Mouse (Mus musculus): ENCODE measurements around the gene Sufu.

Gene Sufu

DNA sequence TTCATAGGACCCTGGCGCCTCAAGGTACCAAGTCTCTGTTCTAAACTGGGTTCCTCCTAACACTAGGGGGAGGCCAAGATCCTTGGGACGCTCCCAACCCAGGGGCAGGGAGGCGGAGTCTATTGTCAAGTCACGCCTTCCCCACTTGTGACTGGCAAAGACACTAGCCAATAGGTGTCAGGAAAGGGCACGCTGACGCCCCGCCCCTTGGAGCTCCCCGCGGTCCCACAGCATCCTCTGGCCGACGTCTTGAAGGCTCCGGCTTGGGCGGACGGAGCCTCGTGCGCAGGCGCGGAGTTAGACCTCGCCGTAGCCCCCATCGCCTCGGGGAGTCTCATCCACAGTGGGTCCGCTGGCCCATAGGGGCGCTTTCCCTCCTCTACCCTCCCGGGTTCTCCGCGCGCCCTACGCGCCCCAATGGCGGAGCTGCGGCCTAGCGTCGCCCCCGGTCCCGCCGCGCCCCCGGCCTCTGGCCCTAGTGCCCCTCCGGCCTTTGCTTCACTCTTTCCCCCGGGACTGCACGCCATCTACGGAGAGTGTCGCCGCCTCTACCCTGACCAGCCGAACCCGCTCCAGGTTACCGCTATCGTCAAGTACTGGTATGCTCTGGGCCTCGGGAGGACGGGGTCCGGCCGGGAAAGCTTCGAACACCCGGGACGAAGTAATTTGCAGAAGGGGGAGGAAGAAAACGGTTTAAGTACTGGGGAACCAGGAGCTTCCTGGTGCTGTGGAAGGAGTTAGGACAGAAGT is at the start of gene Sufu:
Gene Sufu, plus strand, starts transcription at position 211 of the 750 bp plus-strand sequence.
- no peak for DNase-seq (ENCODE audit: extremely low read depth, low read depth, low spot score)

DNA sequence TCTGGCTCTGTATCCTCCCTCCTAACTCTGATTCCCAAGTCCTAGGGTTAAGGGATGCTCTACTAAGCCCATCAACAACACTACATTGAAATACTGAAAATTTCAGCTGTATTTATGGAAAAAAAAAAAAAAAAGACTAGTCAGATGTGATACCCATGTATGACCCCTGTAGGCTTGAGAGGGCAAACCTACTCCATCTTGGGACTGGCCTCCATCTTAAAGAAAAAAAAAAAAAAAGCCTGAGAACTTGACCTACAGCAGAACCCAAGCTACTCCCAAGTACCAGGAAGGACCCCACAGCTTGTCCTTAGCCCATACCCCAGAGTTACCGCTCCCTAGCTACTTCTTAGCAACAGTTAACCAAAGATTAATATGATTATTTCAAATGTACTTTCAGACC is 49.5 kb upstream of the Sufu start:
- no peak for DNase-seq (ENCODE audit: extremely low read depth, low read depth, low spot score)

DNA sequence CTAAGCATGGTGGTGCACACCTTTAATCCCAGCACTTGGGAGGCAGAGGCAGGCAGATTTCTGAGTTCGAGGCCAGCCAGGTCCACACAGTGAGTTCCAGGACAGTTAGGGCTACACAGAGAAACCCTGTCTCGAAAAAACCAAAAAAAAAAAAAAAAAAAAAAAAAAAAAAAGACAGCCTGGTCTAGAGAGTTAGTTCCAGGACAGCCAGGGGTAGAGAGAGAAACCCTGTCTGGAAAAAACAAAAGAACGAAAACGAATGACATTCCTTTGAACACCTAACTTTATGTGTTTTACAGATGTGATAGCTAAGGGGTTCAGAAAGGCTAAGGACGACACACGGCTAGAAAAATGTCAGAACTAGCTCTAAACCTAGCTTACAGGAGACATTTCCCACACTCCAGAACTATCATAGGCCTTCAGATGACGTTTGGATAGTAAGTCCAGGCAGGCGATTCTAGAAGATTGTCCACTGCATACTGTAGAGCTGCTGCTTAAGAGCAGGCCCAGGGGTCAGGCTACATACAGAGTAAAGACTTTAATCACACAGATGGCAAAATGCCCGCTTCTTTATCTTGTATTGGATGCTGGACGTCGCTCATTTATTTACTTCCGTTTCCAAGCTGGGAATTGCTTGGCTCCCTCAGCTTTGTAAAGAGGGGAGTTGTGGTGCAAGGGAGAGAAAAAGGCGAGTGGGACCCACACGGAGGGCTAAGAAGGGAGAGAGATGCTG is 48.6 kb upstream of the Sufu start:
- DNase-seq (ENCODE audit: extremely low read depth, low read depth, low spot score), result no peak

DNA sequence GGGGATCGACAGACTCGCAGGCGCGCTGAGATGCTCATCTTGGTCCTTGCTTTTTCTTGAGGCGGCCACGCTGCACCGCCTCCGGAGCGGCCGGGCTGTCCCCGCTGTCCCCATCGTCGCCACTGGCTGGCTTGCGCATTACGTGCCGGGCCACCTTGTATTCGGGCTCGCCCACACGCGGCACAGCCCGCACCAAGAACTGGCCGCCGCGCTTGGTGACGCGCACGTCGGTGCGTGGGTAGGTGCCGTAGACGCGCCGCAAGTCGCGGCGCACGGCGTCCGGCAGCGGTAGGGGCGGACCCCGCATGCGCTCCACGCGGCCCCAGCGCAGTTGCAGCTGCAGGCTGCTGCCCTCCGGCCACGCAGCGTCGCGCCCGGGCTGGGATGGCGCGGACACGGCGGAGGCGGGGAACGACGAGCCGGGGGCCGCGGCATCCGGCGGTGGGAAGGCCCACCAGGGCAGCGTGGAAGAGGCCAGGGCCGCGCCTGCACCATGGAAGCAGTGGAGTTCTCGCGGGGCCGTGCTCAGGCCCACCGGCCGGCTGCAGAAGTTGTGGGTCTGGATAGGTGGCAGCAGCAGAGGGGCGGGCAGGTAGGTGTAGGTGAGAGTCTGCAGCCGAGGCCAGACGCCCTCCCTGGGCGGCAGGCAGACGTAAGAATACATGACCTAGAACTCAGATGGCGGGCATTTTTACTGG is 47.8 kb upstream of the Sufu start:
- no peak for DNase-seq (ENCODE audit: extremely low read depth, low read depth, low spot score)

DNA sequence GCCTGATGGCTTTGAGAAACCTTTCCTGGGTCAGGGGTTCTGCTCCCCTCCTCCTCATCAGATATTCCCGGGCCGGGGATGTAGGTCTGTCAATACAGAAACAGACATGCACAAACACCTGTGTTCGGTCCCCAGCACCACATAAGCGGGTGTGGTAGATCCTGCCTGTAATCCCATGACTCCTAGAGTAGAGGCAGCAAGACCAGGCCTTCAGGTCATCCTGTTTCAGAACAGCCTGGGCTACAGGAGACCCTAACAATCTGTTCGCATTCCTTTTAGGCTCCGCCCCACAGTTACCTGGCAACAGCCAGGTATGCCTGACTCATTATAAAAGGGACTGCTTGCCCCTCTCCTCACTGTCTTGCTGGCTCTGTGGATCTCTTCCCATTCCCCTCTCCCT is 47.1 kb upstream of the Sufu start:
- DNase-seq (ENCODE audit: extremely low read depth, low read depth, low spot score), result no peak

DNA sequence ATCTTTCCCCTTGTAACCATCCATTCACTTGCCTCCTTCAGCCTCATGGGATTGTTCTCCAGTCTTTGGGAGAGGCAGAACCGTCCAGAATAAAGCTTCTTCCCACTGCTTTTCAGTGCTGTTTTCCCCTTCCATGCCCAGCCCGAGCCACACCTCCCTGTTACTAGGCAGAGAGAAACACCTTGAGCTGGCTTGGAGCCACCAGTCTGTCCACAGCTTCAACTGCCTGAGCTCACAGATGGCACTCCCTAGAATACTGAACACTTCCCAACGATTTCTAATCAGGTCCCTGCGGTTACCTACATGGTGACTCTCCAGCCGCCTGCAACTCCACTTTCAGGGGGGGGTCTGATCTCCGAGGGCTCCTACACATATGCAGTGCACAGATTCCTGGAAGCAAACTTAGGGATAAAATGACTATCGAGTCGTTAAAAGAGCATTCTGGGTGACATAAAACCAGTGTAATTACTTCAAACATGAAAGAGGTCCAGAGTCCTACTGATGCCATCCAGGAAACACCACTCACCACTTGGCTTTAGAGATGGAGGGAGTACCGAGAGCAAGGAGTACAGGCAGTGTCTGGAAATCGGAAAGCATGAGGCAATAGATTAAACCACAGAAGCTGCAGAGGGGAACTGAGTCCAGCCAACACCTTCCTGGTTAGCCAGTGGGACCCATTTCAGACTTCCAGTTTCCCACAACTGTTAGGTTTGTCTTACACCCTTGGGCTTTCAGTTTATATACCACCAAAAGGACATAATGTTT is 46.3 kb upstream of the Sufu start, which contains the start of gene 2310034G01Rik:
Gene 2310034G01Rik, minus strand, starts transcription at position 135 of the 765 bp plus-strand sequence.
- no peak for DNase-seq (ENCODE audit: extremely low read depth, low read depth, low spot score)

DNA sequence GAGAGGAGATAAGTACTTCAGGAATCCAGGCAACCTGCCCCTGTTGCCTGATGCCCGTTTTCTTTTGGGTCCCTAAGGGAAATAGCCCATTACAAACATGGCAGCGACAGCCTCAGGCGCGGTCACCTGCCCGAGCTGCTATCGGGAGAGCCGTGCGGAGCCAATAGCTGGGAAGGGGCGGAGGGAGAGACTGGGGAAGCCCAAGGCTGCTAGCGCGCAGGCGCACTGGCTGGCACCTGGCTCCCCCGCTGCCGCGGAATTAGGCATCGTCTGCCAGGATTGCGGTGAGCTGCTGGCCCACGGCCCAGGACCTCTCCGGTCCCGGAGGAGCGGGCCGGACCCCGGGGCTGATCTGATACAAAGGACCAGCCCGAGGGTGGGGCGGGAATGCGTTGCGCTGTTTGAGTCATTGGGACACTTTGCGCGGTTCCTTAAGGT is 40.0 kb upstream of the Sufu start:
- DNase-seq (ENCODE audit: extremely low read depth, low read depth, low spot score), result no peak

DNA sequence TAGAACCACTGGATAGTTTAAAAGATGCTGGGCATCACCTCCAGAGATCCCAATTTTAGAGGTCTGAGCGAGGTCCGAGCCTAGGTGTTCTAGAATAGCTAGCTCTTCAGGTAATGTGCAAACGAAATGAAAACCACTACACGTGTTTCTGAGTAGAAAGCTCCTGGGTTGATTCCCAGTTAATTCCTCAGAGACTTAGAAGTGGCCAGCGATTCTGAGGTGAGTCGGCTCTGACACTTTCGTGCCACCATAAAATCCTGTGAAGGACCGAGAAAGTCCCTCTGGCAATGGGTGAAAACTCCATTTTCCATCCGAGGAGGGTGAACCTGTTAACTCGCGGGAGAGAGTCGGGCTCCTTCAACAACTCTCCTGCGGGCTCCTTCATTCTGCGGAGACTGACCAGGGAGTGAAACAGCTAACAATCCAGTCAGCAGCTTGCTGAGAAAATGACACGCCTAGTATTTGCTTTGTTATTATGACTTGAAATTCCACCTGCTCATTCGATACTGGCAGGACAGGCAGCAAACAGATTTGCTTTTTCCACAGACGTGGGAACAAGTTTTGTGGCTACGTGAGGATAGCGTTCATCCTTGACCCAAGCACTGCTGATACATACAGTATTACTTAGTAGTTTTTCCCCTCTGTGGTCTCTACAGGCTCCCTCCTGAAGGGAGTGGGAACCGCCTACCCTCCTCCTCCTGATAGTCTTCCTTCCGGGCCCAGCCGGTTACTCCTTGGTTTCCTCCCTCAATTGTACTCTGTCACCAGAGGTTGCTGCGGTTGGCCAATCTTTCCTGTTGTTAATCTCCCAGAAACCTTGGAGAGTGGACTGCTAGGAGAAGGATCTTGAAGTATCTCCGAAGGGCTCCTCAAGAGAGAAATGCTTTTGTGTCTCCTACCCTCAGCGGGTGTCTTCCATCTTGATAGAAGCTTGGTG is 39.1 kb upstream of the Sufu start:
- DNase-seq (ENCODE audit: extremely low read depth, low read depth, low spot score), result no peak

DNA sequence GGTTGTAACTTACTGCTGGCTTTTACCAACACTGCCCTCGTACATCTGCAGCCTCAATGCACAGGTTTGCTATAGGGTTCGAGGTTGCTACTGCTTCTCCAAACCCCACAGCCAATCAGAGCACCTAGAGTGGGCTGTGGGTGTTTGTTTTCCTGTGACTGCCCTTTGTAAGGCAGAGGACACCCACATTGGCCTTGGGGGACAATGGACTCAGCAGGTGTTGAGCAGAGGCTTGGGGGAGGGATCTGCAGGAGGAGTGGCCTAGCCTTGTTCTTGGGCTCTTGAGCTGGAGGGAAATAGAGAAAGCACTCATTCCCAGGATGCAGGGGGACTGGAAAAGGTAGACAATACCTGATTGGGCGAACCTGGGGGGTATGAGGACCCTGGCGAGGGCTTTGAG is 38.3 kb upstream of the Sufu start:
- no peak for DNase-seq (ENCODE audit: extremely low read depth, low read depth, low spot score)

DNA sequence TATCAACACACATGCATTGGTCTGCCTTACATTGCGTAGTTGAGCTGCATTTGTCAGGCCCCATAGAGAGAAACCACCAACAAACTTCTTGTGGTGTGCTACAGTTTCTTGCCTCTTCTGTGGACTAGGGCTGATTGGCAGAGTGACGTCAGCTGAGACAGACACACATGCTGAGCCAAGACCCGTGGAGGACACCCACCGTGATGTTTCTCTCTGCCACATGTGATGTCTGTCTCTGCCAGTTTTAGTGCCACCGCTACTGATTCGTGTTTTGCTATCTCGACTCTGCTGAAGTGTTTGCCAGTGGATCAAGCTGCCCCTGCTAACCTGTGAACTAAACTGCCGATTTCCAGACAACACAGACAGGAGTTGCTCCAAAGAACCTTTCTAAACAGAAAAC is 34.6 kb upstream of the Sufu start:
- DNase-seq (ENCODE audit: extremely low read depth, low read depth, low spot score), result no peak

DNA sequence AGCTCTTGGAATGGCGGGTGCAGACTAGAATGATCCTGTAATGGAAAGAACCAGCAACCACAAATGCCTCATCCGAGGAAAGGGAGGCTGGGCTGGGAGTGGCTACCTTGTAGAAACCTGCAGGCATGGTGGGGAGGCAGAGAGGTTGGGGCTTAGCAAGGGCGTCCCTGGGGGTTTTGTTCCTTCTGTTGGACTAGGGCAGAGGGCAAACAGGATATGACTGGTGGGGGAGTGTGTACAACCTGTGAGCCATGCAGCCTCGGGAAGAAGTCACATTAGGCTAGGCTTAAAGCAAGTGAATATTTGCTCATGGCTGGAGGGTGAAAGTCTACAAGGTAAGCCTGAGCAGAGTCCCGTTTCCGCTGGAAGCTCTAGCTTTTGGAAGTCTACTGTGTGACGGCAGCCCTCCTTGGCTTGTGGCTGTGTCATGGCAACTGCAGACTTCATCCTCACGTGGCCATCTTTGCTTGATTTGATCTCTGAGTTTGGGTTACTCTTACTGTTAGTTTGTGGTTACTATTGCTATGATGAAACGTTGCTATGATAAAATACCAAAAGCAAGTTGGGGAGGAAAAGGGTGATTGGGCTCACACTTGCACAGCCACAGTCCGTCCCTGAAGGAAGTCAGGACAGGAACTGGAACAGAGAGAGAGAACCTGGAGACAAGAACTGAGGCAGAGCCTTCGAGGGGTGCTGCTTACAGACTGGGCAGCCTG is 33.2 kb upstream of the Sufu start:
- DNase-seq (ENCODE audit: extremely low read depth, low read depth, low spot score), result no peak

DNA sequence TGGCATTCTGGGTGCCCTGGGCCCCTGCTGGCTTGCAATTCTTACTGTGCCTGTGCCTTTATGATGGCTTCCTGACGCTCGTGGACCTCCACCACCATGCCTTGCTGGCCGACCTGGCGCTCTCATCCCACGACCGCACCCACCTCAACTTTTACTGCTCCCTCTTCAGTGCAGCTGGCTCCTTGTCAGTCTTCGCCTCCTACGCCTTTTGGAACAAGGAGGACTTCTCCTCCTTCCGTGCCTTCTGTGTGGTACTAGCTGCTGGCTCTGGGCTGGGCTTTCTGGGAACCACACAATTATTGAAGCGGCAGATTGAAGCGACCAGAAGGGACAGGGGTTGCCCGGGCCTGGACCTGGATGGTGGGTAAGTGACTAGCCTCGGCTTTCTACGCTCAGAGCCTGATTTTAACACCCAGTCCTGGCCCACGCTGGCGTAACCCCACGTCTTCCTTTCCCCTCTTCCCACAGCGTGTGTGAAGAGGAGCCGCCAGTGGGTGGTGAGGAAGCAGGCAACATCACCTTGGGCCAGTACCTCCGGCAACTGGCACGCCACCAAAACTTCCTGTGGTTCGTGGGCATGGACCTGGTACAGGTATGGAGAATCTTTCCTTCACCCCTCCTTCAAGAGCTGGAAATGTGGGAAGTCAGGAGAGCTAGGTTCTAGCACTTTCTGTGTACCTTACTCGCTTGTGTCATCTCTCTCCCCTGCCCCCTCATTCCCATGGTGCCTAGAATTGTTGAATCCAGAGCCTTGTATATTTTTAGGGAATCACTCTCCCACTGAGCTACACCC is 28.7 kb upstream of the Sufu start:
- no peak for DNase-seq (ENCODE audit: extremely low read depth, low read depth, low spot score)

DNA sequence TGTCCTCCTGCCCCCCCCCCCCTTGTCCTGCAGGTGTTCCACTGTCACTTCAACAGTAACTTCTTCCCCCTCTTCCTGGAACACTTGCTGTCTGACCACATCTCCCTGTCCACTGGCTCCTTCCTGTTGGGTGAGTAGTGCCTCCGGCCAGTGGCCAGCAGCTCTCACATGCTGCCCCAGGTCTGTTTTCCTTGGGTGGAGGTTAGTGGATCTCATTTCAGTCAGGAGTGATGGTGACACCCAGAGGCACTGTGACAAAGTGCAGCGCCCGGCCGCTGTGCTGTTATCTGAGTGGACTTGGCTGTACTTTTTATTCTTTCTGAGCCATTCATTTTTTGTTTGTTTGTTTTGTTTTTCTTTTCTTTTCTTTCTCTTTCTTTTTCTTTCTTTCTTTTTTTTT is 27.5 kb upstream of the Sufu start:
- DNase-seq (ENCODE audit: extremely low read depth, low read depth, low spot score), result no peak

DNA sequence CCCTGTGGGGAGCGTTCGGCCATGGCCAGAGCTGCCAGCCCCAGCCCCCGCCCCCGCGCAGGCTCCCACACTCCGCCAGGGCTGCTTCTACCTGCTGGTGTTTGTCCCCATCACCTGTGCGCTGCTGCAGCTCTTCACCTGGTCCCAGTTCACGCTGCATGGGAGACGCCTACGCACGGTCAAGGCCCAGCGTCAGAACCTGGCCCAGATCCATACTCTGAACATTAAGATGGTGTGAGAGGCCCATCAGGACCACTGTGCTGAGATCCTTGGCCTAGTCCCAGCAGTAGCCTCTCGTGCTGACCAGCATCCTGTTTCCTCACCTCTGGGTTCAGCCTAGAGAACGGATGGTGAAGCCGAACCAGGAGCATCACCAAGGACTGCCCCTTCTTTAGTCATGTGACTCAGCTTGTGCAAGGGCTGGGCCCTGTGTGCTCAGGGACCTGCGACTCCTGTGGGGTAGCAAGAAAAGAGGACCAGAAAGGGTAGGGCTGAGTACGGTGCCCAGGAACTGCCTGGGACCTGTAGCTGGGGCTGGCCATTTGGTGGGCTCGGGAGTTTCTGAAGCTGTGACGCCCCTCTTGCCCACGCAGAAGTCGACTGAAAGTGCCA is 22.1 kb upstream of the Sufu start:
- no peak for DNase-seq (ENCODE audit: extremely low read depth, low read depth, low spot score)

DNA sequence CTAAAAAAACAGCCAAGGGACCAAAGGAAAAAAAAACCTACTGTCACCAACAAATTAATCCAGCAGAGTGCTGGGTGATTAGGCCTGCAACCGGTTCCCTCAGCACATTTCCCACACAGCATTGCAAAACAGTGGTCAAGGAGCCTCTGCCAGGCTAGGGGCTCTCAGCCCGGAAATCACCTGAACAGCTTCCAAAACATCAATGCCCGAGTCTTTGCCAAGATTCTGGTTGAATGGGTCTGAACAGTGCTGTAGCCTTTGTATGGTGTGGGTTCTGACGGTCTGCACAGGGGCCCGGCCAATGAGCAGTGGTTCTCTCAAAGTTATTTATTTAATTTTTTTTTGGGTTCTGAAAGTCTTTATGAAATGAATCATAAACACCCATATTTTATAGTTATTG is 21.2 kb upstream of the Sufu start:
- DNase-seq (ENCODE audit: extremely low read depth, low read depth, low spot score), result no peak

DNA sequence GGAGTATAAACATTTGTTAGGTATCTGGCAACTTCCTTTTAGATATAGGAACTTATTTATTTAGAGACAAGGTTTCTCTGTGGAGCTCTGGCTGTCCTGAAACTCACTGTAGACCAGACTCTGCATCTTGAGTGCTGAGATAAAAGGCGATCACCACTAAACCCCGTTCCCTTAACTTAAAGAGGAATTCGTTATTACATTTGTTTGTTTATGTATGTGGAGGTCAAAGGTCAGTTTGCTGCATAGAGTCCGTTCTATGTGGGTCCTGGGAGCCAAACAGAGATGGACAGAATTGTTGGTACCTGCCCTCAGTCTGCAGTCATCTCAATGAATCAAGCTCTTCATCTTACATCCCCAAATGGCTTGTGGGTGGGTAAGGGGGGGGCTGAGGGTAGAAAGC is 20.8 kb upstream of the Sufu start:
- no peak for DNase-seq (ENCODE audit: extremely low read depth, low read depth, low spot score)

DNA sequence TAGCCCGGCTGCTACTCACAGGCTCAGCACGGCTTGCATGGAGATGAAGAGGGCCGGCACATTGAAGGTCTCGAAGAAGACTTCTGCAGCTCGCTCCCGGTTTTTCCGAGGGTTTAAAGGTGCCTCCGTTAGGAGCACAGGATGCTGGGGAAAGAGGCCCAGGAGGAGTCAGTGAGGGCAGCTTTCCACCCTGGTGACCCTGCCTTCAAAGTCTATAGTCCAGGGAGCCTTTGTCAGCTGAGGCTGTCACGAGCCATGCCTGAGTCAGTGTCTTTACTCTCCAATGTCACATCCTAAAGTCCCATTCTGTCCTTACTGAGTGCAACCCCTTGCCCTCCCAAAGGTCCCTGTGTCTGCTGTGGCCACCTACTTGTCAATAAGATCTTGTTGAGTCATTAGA is 14.4 kb upstream of the Sufu start:
- DNase-seq (ENCODE audit: extremely low read depth, low read depth, low spot score), result no peak

DNA sequence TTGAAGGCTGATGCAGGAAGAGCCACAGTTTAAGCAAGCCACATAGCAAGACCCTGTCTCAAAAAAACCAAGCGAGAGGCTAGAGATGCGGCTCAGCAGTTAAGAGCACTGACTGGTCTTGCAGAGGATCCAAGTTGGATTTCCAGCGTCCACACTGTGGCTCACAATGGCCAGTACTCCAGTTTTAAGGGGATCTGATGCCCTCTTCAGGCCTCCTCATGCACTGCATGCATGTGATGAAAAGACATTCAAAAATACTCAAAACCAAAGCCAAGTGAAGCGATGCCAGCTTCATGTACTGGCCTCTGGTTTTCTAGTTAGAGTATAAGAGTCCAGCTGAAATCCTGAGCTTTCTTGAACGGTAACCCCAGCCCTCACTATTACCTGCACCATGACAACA is 6.8 kb upstream of the Sufu start:
- no peak for DNase-seq (ENCODE audit: extremely low read depth, low read depth, low spot score)
